Mouse (Mus musculus): ENCODE data around the gene Pate2. TPM values are rescaled to one million over a fixed set of nuclear protein-coding genes. Genes with fewer than 3 reads are reported as not detected.

The Pate2 gene
- 1 to 10 TPM; 1.5 to 2.3 TPM for total RNA-seq (2021)
- long read RNA-seq = 0 reads

GRCm38 (mm10) chr9:35569571-35570534 is at the start of gene Pate2, which contains the start of gene Hyls1:
Gene Pate2 (plus strand): TSS chr9:35570284.
Gene Hyls1 (minus strand): TSS chr9:35570398.
- peak; percentile 85 to 90 for DNase-seq (ENCODE audit: low spot score in 2 of 2)

- no peak for DNase-seq (ENCODE audit: low spot score in 2 of 2)
Observed at GRCm38 (mm10) chr9:35520631-35521348, 49.3 kb upstream of the Pate2 start.

DNA sequence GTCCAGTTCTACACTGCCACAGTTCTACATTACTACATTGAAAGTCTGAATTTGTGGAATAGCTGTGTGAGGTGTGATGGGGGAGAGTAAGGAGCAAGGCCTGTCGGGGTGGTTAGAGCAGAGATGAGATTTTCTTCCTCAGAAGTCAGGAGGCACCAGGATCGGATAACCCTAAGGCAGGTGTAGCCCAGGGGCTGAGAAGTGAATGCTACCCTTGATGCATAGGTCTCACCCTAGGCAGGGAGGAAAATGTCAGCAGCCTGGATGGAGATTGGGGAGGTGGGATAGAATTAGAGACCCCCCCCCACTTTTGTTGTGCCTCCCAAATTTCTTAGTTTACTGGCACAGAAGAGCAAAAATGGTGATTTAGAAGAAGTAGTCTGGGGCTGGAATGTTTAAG is 47.8 kb upstream of the Pate2 start:
- DNase-seq (ENCODE audit: low spot score in 2 of 2) = no peak

DNA sequence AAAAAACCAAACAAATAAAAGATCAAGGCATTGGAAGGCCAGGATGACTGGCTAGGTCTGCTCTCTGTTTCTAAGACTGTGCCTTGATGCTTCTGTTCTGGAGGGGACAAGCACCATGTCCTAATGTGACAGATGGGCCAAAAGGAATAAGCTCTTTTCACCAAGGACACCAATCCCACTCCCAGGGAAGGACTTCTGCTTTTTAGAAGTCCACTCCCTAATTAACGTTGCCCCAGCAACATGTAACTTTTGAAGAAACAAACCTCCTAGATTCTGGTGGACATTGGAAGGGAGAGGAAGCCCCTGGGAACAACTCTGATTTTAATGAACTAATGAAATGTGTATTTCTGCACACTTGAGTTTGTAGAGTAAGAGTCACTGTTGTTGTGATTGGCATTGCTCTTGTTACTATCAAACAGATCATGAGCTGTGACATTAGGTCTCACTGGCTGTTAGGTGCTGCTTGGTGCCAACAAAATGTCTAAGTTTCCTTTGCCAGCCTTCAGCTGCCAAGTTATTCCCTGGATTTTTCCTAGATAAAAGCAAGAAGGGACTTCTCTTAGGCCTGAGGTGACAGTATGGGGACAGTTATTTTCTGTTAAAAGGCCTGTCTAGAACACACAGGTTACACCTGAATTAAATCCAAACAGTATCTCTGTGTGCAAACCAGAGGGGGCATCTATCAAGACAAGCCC is 47.1 kb upstream of the Pate2 start:
- DNase-seq (ENCODE audit: low spot score in 2 of 2) = no peak

GRCm38 (mm10) chr9:35523541-35523940 is 46.5 kb upstream of the Pate2 start:
- peak in 1 of 2 experiments; percentile 49 for DNase-seq (ENCODE audit: low spot score in 2 of 2)

GRCm38 (mm10) chr9:35523941-35524411 is 46.1 kb upstream of the Pate2 start:
- DNase-seq (ENCODE audit: low spot score in 2 of 2) = peak; percentile 78 to 82

DNA sequence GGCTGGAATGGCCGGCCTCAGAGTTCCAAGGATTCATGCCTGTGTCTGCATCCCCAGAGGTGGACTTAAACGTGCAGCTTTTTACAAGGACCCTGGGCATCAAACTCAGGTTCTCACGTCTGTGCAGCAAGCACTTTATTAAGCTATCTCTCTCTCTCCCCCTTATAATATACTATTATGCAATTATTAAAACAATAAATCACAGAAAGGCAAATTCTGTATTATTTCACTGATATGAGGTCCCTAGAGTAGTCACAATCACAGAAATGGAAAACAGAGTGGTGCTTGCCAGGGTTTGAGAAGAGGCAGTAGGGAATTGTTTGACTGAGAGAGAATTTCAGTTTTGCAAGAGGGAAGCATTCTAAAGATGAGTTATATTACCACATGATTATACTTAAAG is 40.9 kb upstream of the Pate2 start:
- DNase-seq (ENCODE audit: low spot score in 2 of 2) = no peak

DNA sequence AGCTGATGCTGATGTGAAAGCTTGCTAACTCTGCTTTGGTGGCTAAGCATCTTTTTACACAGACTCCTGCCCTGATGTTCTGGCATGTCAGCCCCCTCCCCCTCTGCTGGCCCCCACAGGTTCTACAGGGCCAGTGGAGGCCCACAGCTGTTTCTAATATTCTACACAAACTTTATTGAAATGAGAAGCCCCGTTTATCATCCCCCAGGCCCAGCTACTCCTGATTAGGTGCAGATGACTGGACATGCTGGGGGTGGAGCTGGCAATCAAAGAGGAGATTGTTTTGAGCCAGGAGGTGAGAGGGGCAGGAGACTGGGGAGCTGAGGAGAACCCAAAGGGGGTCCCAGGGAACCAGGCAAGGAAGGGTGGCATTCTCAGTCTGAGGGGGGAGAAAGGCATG is 40.3 kb upstream of the Pate2 start:
- no peak for DNase-seq (ENCODE audit: low spot score in 2 of 2)

- no peak for DNase-seq (ENCODE audit: low spot score in 2 of 2)
Observed at GRCm38 (mm10) chr9:35533266-35533665, 36.8 kb upstream of the Pate2 start.

GRCm38 (mm10) chr9:35535110-35535509 is 35.0 kb upstream of the Pate2 start:
- DNase-seq (ENCODE audit: low spot score in 2 of 2) = peak; percentile 59 to 70

DNA sequence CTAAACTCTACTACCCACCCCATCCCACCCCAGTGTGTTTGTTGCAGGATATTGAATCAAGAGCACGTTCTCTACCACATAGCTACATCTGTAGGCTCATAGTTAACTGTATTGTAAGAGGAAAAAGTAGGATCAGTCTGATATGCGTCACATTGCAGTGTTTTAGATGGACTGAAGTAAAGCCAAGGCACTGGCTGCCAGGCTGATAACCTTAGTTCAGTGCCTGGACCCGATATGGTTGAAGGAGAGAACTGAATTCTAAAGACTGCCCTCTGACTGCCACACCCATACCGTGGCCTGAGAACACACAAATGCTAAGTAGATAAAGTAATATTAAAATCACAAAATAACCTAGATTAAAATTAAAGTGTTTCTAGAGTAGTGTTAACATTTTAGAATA is 34.2 kb upstream of the Pate2 start:
- DNase-seq (ENCODE audit: low spot score in 2 of 2) = no peak

GRCm38 (mm10) chr9:35539001-35539750 is 30.9 kb upstream of the Pate2 start:
- no peak for DNase-seq (ENCODE audit: low spot score in 2 of 2)

DNA sequence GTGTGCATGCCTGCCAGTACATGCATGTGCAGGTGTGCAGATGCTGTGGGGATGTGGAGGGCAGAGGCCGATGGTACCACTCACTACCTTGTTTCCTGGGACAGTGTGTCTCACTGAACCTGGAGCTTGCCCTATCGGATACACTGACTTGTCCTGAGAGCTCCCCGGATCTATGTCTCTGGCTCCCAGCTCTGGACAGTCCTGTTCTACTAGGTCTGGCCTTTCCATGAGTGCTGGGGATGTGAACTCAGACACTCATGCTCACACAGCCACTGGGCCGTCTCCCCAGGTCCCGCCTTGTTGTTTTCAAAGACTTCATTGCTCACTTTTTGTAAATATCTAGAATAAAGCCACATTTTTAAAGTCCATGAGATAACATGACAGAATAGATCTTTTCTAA is 29.1 kb upstream of the Pate2 start:
- no peak for DNase-seq (ENCODE audit: low spot score in 2 of 2)

DNA sequence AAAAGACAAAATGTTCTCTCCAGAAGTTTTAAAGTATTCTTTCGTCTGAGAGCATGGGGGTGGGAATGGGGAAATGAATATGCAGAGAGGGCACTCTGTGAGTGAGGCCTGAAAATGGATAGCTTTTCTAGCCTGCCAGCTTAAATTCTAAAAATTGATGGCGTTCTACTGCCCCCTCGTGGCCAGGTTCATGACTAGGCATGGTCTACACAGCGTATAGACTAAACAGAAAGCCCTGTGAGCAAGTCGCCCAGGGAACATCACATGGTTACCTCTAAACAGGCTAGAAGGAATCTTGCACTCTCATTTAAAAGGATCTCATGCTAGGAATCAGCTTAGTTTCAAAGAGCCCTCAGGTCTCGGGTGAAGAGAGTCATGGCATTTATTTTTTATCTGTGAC is 28.6 kb upstream of the Pate2 start:
- DNase-seq (ENCODE audit: low spot score in 2 of 2) = peak; percentile 88

GRCm38 (mm10) chr9:35541941-35542340 is 28.1 kb upstream of the Pate2 start:
- no peak for DNase-seq (ENCODE audit: low spot score in 2 of 2)

DNA sequence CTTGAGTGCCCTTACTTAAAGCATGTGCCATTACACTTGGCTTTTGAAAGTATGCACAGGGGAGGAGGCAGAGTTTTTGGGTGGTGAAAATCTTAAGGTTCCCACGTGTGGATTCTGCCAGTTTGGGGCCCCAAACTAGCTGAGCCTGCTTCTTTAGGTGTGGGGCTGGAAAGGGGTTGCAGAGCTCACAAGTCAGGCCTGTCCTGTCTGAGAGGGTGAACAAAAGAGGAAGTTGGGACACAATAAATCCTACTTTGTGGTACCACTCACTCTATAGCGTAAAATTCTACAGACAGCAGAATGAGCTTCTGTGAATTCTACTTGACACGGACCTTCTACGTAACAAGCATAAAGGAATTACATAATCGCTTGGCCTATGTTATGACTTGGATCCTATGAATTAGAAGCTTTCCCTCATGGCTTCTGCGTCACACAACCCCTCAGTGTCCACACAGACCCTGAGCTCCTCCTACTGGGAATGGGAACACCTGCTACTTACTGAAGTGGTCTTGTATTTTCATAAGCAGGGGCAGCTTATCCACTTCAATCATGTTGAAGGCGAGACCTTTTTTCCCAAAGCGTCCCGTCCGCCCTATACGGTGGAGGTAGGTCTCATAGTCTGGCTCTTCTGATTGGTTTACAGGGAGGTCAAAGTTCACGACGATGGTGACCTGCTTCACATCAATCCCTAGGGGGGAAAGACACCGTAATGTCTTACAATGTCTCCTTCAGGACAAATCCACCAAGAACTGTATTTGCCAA is 26.8 kb upstream of the Pate2 start:
- no peak for DNase-seq (ENCODE audit: low spot score in 2 of 2)

DNA sequence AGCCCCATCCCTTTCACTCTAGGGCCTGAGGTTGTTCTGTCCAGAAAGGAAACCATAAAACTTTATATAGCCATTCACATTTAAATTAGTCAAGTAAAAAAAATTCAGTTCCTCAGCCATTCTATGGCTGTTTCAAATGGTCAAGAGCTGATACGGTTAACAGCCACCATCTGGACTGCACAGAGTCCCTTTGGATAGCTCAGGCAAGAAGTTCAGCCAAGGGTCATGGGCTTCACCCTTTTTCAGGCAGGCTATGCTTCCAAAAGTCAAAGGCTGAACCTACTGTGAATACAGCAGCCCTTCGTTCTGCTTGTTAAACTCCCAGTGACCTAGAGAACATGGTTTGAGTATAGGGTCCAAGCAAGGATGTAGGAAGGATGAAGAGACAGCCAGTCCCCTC is 25.4 kb upstream of the Pate2 start:
- no peak for DNase-seq (ENCODE audit: low spot score in 2 of 2)

DNA sequence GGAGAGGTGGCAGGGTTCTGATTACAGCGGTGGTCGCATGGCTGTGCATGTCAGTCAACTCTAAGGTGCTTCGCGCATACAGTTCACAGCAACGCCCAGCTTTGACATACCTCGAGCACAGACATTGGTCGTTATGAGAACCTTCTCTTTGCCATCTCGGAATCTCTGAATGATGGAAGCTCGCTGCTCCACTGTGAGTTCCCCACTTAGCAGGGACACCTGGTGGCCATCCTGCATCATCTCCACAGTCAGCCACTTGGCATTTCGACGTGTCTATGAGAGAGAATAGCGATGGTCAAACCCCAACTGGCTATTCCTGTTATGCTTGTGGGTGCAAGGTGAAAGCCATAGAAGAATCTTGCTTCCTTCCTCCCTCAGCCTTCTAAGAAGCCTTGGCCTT is 24.4 kb upstream of the Pate2 start:
- no peak for DNase-seq (ENCODE audit: low spot score in 2 of 2)

DNA sequence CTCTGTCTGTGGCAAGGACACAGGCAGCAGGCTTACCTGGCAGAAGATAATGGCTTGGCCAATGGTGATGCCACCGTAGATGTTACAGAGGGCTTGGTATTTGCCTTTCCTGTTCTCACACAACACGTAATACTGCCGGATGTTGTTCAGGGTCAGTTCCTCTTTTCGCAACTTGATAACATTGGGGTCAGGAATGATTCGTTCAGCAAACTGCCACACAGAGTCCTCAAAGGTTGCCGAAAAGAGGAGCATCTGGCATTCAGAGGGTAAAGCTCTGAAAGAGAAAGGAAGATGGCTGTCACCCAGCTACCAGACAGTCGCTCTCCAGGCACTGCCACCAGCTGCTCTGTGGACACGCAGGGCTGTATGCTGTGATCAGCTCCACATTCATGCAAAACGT is 23.3 kb upstream of the Pate2 start:
- no peak for DNase-seq (ENCODE audit: low spot score in 2 of 2)

DNA sequence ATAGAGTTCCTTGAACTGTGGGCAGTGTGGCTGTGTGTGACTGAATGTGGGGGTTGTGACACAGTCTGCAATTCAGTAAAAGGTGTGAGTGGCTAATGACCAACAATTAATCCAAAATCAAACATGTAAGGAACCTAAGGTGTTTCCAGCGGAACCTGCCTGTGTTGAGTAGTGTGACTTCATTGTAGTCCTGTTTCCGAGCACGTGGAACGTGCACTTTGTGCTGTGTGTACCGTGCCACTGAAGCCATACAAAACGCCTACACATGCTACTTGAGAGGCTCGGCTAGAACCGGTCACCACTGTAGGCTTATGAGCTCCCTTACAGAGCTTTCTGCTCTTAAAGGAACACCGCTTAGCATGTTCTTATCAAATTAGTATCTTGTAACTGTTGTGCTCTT is 21.6 kb upstream of the Pate2 start:
- DNase-seq (ENCODE audit: low spot score in 2 of 2) = no peak
